8 mouse cellular contexts compared by ENCODE assay signal in the genomic region with DNA sequence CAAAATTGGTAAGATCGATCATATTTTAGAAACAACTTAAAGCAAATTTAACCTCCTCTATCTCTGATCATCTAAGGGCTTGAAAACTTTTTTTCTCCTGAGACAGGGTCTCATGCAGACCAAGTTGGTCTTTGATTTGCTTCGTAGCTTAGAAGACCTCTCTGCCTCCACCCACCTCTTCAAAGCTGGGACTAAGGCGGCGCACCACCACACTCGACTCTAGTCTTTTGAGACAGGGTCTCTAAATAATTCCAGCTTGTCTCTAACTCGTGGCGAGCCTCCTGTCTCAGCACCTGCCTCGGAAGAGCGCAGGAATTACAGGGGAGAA. TPM values are rescaled to one million over a fixed set of nuclear protein-coding genes. Genes with fewer than 3 reads are reported as not detected.
DNase-seq lines count a peak whose midpoint lies in the region; ATAC-seq and TF ChIP-seq lines count a peak whose summit lies in the region.

No protein-coding gene starts in this region.

- H3K9me3 ChIP-seq in lung, postnatal 0 days (ENCODE audit: low read length) = no peaks in the 10 kb centered on the region
- H3K9me3 ChIP-seq in forebrain, embryonic 10.5 days = no peaks in the 10 kb centered on the region
- no peaks in the 10 kb centered on the region for H3K9me3 ChIP-seq in limb, embryonic 11.5 days (ENCODE audit: control insufficient read depth, low read length)
- H3K9me3 ChIP-seq in neural tube, embryonic 15.5 days (replicated peaks) = no peaks in the 10 kb centered on the region

- no peak for TF ChIP-seq EP300 in lung, postnatal 0 days (IDR thresholded peaks at IDR 0.05)

- H3K4me2 ChIP-seq in lung, postnatal 0 days (replicated peaks; ENCODE audit: low read depth, low read length) = peak overlapping the region; percentile 61
- H3K4me2 ChIP-seq in limb, embryonic 11.5 days (ENCODE audit: low read depth, severe bottlenecking) = peak overlapping the region; percentile 58
- peak overlapping the region; percentile 76 for H3K4me2 ChIP-seq in neural tube, embryonic 15.5 days

- TF ChIP-seq CTCF in lung, postnatal 0 days (IDR thresholded peaks at IDR 0.05) = no peak

- peak overlapping the region; percentile 81 for H3K27ac ChIP-seq in lung, postnatal 0 days (ENCODE audit: low read length)
- H3K27ac ChIP-seq in forebrain, embryonic 10.5 days = peak overlapping the region; percentile 94
- peak overlapping the region; percentile 87 for H3K27ac ChIP-seq in limb, embryonic 11.5 days (replicated peaks; ENCODE audit: low read depth, low read length)
- H3K27ac ChIP-seq in neural tube, embryonic 15.5 days (replicated peaks) = peak overlapping the region; percentile 95

- H3K4me3 ChIP-seq in lung, postnatal 0 days (ENCODE audit: low read depth, low read length) = peak overlapping the region; percentile 41
- H3K4me3 ChIP-seq in forebrain, embryonic 10.5 days = peak overlapping the region; percentile 76
- H3K4me3 ChIP-seq in limb, embryonic 11.5 days (ENCODE audit: low read depth, low read length) = peak overlapping the region; percentile 56
- H3K4me3 ChIP-seq in neural tube, embryonic 15.5 days (replicated peaks) = peak overlapping the region; percentile 53

- H3K9ac ChIP-seq in lung, postnatal 0 days (replicated peaks; ENCODE audit: low read depth) = peak overlapping the region; percentile 32
- peak overlapping the region; percentile 72 for H3K9ac ChIP-seq in limb, embryonic 11.5 days (ENCODE audit: low read length)
- peak overlapping the region; percentile 71 for H3K9ac ChIP-seq in neural tube, embryonic 15.5 days (replicated peaks)

- 0 out of 2 replicates have a peak, but pooled peaks cover 2% of the 10 kb centered on the region for H3K4me1 ChIP-seq in lung, postnatal 0 days (ENCODE audit: insufficient read depth, low read depth, low read length)
- peaks cover 26% of the 10 kb centered on the region for H3K4me1 ChIP-seq in forebrain, embryonic 10.5 days
- peaks cover 6% of the 10 kb centered on the region for H3K4me1 ChIP-seq in limb, embryonic 11.5 days (ENCODE audit: control insufficient read depth, insufficient read depth, low read length)
- H3K4me1 ChIP-seq in neural tube, embryonic 15.5 days = peaks cover 8% of the 10 kb centered on the region

- 0 out of 2 replicates have a peak, but pooled peaks cover 3% of the 10 kb centered on the region for H3K27me3 ChIP-seq in lung, postnatal 0 days (replicated peaks; ENCODE audit: insufficient read depth, low read length)
- no peaks in the 10 kb centered on the region for H3K27me3 ChIP-seq in forebrain, embryonic 10.5 days (ENCODE audit: poor library complexity, severe bottlenecking)
- no peaks in the 10 kb centered on the region for H3K27me3 ChIP-seq in limb, embryonic 11.5 days (ENCODE audit: control insufficient read depth, insufficient read depth, low read length)
- 0 out of 2 replicates have a peak, but pooled peaks cover 5% of the 10 kb centered on the region for H3K27me3 ChIP-seq in neural tube, embryonic 15.5 days (replicated peaks)

- ATAC-seq in lung, postnatal 0 days = peak; percentile 24
- peak; percentile 31; the same call in 1 of the 2 replicates for ATAC-seq in limb, embryonic 11.5 days (ENCODE audit: insufficient number of reproducible peaks, low FRiP score, low TSS enrichment, low read depth)
- ATAC-seq in neural tube, embryonic 15.5 days (ENCODE audit: low FRiP score) = peak; percentile 62

- no peaks in the 10 kb centered on the region for H3K36me3 ChIP-seq in lung, postnatal 0 days (ENCODE audit: insufficient read depth, low read length)
- peaks cover 18% of the 10 kb centered on the region for H3K36me3 ChIP-seq in forebrain, embryonic 10.5 days (replicated peaks)
- H3K36me3 ChIP-seq in limb, embryonic 11.5 days (ENCODE audit: control insufficient read depth, insufficient read depth, low read length) = no peaks in the 10 kb centered on the region
- no peaks in the 10 kb centered on the region for H3K36me3 ChIP-seq in neural tube, embryonic 15.5 days

- DNase-seq in lung, postnatal 0 days (ENCODE audit: low spot score) = no peak
- no peak for DNase-seq in lung, postnatal 4 days
- no peak for DNase-seq in forebrain, embryonic 10.5 days (ENCODE audit: extremely low spot score, low spot score)
- no peak for DNase-seq in limb, embryonic 11.5 days (ENCODE audit: low spot score)
- DNase-seq in frontal cortex, postnatal 36 days (ENCODE audit: low spot score in 2 of 2) = no peak
- no peak for DNase-seq in Muller cell, postnatal 12 days (ENCODE audit: inconsistent ontology term)
- DNase-seq in embryo, embryonic 10 days (ENCODE audit: low spot score) = no peak

- 6% methylated on average over 9 of the region's 9 CpGs for WGBS in lung, postnatal 0 days
- WGBS in forebrain, embryonic 10.5 days = 12% methylated on average over 9 of the region's 9 CpGs
- WGBS in limb, embryonic 11.5 days = 9% methylated on average over 9 of the region's 9 CpGs
- WGBS in neural tube, embryonic 15.5 days = 8% methylated on average over 9 of the region's 9 CpGs

RNA-seq across cellular contexts. Expression of a gene that starts 0.6 kb away (rescaled TPM):
- 0.61 and 1.0 TPM in 2 replicates for polyA plus RNA-seq in lung, postnatal 0 days (2015; fragmentation: Nextera tagmentation; extraction: Ambion mirVana)
- polyA plus RNA-seq in forebrain, embryonic 10.5 days (2016; fragmentation: Nextera tagmentation; extraction: Ambion mirVana) = 22.0 and 24.3 TPM in 2 replicates
- polyA plus RNA-seq in limb, embryonic 11.5 days (2014; fragmentation: Nextera tagmentation; extraction: Ambion mirVana) = 20.1 and 23.0 TPM in 2 replicates
- 1.1 and 5.5 TPM in 2 replicates for polyA plus RNA-seq in neural tube, embryonic 15.5 days (2015; fragmentation: Nextera tagmentation; extraction: Ambion mirVana)

RNA-seq across cellular contexts. Expression of a gene that starts 12.4 kb away (rescaled TPM):
- 94.2 and 96.4 TPM in 2 replicates for polyA plus RNA-seq in lung, postnatal 0 days (2015; fragmentation: Nextera tagmentation; extraction: Ambion mirVana)
- polyA plus RNA-seq in forebrain, embryonic 10.5 days (2016; fragmentation: Nextera tagmentation; extraction: Ambion mirVana) = 74.1 and 74.9 TPM in 2 replicates
- polyA plus RNA-seq in limb, embryonic 11.5 days (2014; fragmentation: Nextera tagmentation; extraction: Ambion mirVana) = 83.6 and 87.4 TPM in 2 replicates
- 175 and 210 TPM in 2 replicates for polyA plus RNA-seq in neural tube, embryonic 15.5 days (2015; fragmentation: Nextera tagmentation; extraction: Ambion mirVana)

RNA-seq across cellular contexts. Expression of a gene that starts 56.8 kb away (rescaled TPM):
- polyA plus RNA-seq in lung, postnatal 0 days (2015; fragmentation: Nextera tagmentation; extraction: Ambion mirVana) = 1.9 and 2.5 TPM in 2 replicates
- 1.5 and 2.2 TPM in 2 replicates for polyA plus RNA-seq in forebrain, embryonic 10.5 days (2016; fragmentation: Nextera tagmentation; extraction: Ambion mirVana)
- 2.7 and 3.4 TPM in 2 replicates for polyA plus RNA-seq in limb, embryonic 11.5 days (2014; fragmentation: Nextera tagmentation; extraction: Ambion mirVana)
- polyA plus RNA-seq in neural tube, embryonic 15.5 days (2015; fragmentation: Nextera tagmentation; extraction: Ambion mirVana) = 1.0 and 1.7 TPM in 2 replicates
